Comparison of ENCODE assay signal across 8 mouse cellular contexts in genomic region chr3:133754911-133755259, GRCm38 (mm10).
A peak's percentile ranks its signal among the peaks of the same experiment; 100 is the strongest.
DNase-seq lines count a peak whose midpoint lies in the region; ATAC-seq lines count a peak whose summit lies in the region.

No protein-coding gene starts in this region.

- 0 out of 2 replicates have a peak overlapping the region, but pooled peaks have one; percentile 12 for H3K4me2 ChIP-seq in intestine, embryonic 15.5 days (replicated peaks)
- H3K4me2 ChIP-seq in intestine, embryonic 16.5 days (ENCODE audit: low read depth, low read length), result no peak overlapping the region
- H3K4me2 ChIP-seq in kidney, embryonic 15.5 days, result peak overlapping the region; percentile 39

- WGBS in intestine, embryonic 15.5 days, result 19% methylated on average over 3 of the region's 3 CpGs
- WGBS in intestine, embryonic 16.5 days, result 16% methylated on average over 3 of the region's 3 CpGs
- 7% methylated on average over 3 of the region's 3 CpGs for WGBS in kidney, embryonic 15.5 days
- 13% methylated on average over 3 of the region's 3 CpGs for WGBS in limb, embryonic 10.5 days

- H3K4me1 ChIP-seq in intestine, embryonic 15.5 days (replicated peaks), result peaks cover 13% of the 10 kb centered on the region
- H3K4me1 ChIP-seq in intestine, embryonic 16.5 days (ENCODE audit: control insufficient read depth, insufficient read depth, low read length), result peaks cover 16% of the 10 kb centered on the region; the same call in 1 of the 2 replicates
- peaks cover 50% of the 10 kb centered on the region for H3K4me1 ChIP-seq in kidney, embryonic 15.5 days
- H3K4me1 ChIP-seq in limb, embryonic 10.5 days, result peaks cover 20% of the 10 kb centered on the region

- no peaks in the 10 kb centered on the region for H3K27me3 ChIP-seq in intestine, embryonic 15.5 days (replicated peaks)
- no peaks in the 10 kb centered on the region for H3K27me3 ChIP-seq in intestine, embryonic 16.5 days (replicated peaks; ENCODE audit: control insufficient read depth, insufficient read depth, low read length)
- no peaks in the 10 kb centered on the region for H3K27me3 ChIP-seq in kidney, embryonic 15.5 days
- no peaks in the 10 kb centered on the region for H3K27me3 ChIP-seq in limb, embryonic 10.5 days (ENCODE audit: low read depth, poor library complexity, severe bottlenecking)

- no peak overlapping the region for H3K4me3 ChIP-seq in intestine, embryonic 15.5 days (replicated peaks)
- H3K4me3 ChIP-seq in intestine, embryonic 16.5 days (ENCODE audit: low read length), result no peak overlapping the region
- H3K4me3 ChIP-seq in kidney, embryonic 15.5 days (replicated peaks), result no peak overlapping the region
- no peak overlapping the region for H3K4me3 ChIP-seq in limb, embryonic 10.5 days

- peak; percentile 19 for DNase-seq in cerebellum, adult 8-10 months
- DNase-seq in frontal cortex, postnatal 14 days (ENCODE audit: low spot score in 2 of 2), result peak; percentile 71 to 81
- no peak for DNase-seq in limb, embryonic 10.5 days (ENCODE audit: low spot score)
- DNase-seq in ovary, adult 18-20 months (ENCODE audit: low spot score), result peak; percentile 43
- no peak for DNase-seq in yolk sac, embryonic 10.5 days (ENCODE audit: low spot score)

- no peaks in the 10 kb centered on the region for H3K9me3 ChIP-seq in intestine, embryonic 15.5 days
- H3K9me3 ChIP-seq in intestine, embryonic 16.5 days (ENCODE audit: control insufficient read depth, low read length), result no peaks in the 10 kb centered on the region
- no peaks in the 10 kb centered on the region for H3K9me3 ChIP-seq in kidney, embryonic 15.5 days (replicated peaks)
- no peaks in the 10 kb centered on the region for H3K9me3 ChIP-seq in limb, embryonic 10.5 days (replicated peaks)

- no peak overlapping the region for H3K9ac ChIP-seq in intestine, embryonic 15.5 days
- H3K9ac ChIP-seq in intestine, embryonic 16.5 days (ENCODE audit: low read depth, low read length), result no peak overlapping the region
- no peak overlapping the region for H3K9ac ChIP-seq in kidney, embryonic 15.5 days

- ATAC-seq in intestine, embryonic 15.5 days, result no peak
- no peak for ATAC-seq in intestine, embryonic 16.5 days
- peak; percentile 42 for ATAC-seq in kidney, embryonic 15.5 days (replicated peaks; ENCODE audit: low FRiP score)

- no peak overlapping the region for H3K27ac ChIP-seq in intestine, embryonic 15.5 days
- no peak overlapping the region for H3K27ac ChIP-seq in intestine, embryonic 16.5 days (ENCODE audit: low read length)
- H3K27ac ChIP-seq in kidney, embryonic 15.5 days, result peak overlapping the region; percentile 68; the same call in 1 of the 2 replicates
- H3K27ac ChIP-seq in limb, embryonic 10.5 days, result 0 out of 2 replicates have a peak overlapping the region, but pooled peaks have one; percentile 9

- no peaks in the 10 kb centered on the region for H3K36me3 ChIP-seq in intestine, embryonic 15.5 days
- H3K36me3 ChIP-seq in intestine, embryonic 16.5 days (ENCODE audit: control insufficient read depth, insufficient read depth, low read length), result no peaks in the 10 kb centered on the region
- H3K36me3 ChIP-seq in kidney, embryonic 15.5 days, result no peaks in the 10 kb centered on the region
- H3K36me3 ChIP-seq in limb, embryonic 10.5 days, result no peaks in the 10 kb centered on the region

Comparison
In these comparisons a context has a peak if more than half of its experiments do, and no peak if none do; other contexts are left out.
1. H3K27ac ChIP-seq: peak in kidney, embryonic 15.5 days (single experiment) and limb, embryonic 10.5 days (single experiment); none in intestine, embryonic 15.5 days (single experiment) and intestine, embryonic 16.5 days (single experiment).
2. DNase-seq: peak in cerebellum, adult 8-10 months (single experiment), frontal cortex, postnatal 14 days (2 of 2) and ovary, adult 18-20 months (single experiment); none in limb, embryonic 10.5 days (single experiment) and yolk sac, embryonic 10.5 days (single experiment).